Mouse (Mus musculus) olfactory bulb, adult 2 months (tissue): ENCODE measurements around the gene Cfap206.

Experiments used
- CTCF ChIP-seq: fragments of 200-500 bp; IDR thresholded peaks from 2 replicates; pipeline ENCODE4 v1.5.1; 2012; ENCODE audit warnings: low read depth, mild to moderate bottlenecking, low read length, moderate library complexity; ENCODE audit not compliant: insufficient read depth
- POLR2A ChIP-seq: fragments of 200-500 bp; IDR thresholded peaks from 2 replicates; pipeline ENCODE4 v1.6.1; 2012; ENCODE audit warnings: mild to moderate bottlenecking, low read depth, low read length, moderate library complexity; ENCODE audit not compliant: insufficient read depth

DNA sequence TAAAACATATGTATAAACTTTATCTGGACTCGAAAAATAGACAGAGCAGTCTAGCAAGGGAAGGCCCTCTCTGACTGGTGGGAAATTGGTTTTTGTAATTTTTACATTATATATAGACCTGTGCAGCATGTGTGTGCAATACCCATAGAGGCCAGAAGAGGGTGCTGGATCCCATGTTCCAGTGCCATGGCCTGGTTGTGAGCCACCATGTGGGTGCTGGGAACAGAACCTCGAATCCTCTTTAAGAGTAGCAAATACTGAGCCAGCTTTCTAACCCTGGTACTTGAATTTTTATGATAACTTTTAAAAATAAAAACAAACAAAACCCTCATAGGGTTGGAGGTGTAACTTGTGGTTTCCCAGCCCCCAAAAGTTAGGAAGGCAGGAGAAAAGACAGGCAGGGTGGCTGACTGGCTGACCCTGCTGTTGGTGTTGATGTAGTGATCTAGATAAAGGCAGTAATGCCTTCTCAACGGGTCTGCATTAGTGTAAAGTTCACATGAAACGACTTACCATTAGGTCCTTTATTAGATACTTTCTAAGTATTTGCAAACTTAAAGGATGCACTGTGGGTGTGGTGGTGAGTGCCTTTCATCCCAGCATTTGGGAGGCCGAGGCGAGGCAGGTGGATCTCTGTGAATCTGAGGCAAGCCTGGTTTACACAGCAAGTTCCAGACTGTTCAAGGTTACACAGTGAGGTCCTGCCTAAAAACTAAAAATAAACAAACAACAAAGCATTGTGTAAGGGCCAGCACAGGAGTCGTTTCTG lies 9.7 kb downstream of the Cfap206 start:
- no peak for TF ChIP-seq POLR2A
- TF ChIP-seq CTCF: no peak
